Mouse (Mus musculus): ENCODE measurements around the gene Tbx3.

The Tbx3 gene

GRCm38 (mm10) chr5:119661474-119661873 is 9.0 kb upstream of the Tbx3 start:
- no peak for DNase-seq (ENCODE audit: low read depth, low spot score)

GRCm38 (mm10) chr5:119662326-119662725 is 8.1 kb upstream of the Tbx3 start:
- DNase-seq (ENCODE audit: low read depth, low spot score): no peak

- DNase-seq (ENCODE audit: low read depth, low spot score): no peak
Measured at GRCm38 (mm10) chr5:119662731-119663130, 7.7 kb upstream of the Tbx3 start.

- no peak for DNase-seq (ENCODE audit: low read depth, low spot score)
Measured at GRCm38 (mm10) chr5:119663241-119663640, 7.2 kb upstream of the Tbx3 start.

GRCm38 (mm10) chr5:119663747-119664146 is 6.7 kb upstream of the Tbx3 start:
- no peak for DNase-seq (ENCODE audit: low read depth, low spot score)

GRCm38 (mm10) chr5:119665739-119666138 is 4.7 kb upstream of the Tbx3 start:
- DNase-seq (ENCODE audit: low read depth, low spot score): no peak

- DNase-seq (ENCODE audit: low read depth, low spot score): no peak
Measured at GRCm38 (mm10) chr5:119667356-119667940, 3.0 kb upstream of the Tbx3 start.

GRCm38 (mm10) chr5:119668191-119668912 is 2.1 kb upstream of the Tbx3 start:
- no peak for DNase-seq (ENCODE audit: low read depth, low spot score)

- no peak for DNase-seq (ENCODE audit: low read depth, low spot score)
Measured at GRCm38 (mm10) chr5:119668913-119669411, 1.5 kb upstream of the Tbx3 start.

GRCm38 (mm10) chr5:119669741-119670565 is 516 bp upstream of the Tbx3 start:
- DNase-seq (ENCODE audit: low read depth, low spot score): no peak

GRCm38 (mm10) chr5:119671124-119671801 is 794 bp downstream of the Tbx3 start:
- no peak for DNase-seq (ENCODE audit: low read depth, low spot score)

GRCm38 (mm10) chr5:119671965-119672347 is 1.5 kb downstream of the Tbx3 start:
- DNase-seq (ENCODE audit: low read depth, low spot score): no peak

GRCm38 (mm10) chr5:119672348-119672983 is 2.0 kb downstream of the Tbx3 start:
- DNase-seq (ENCODE audit: low read depth, low spot score): no peak

GRCm38 (mm10) chr5:119672984-119673600 is 2.6 kb downstream of the Tbx3 start:
- DNase-seq (ENCODE audit: low read depth, low spot score): no peak

GRCm38 (mm10) chr5:119673716-119674605 is 3.5 kb downstream of the Tbx3 start:
- DNase-seq (ENCODE audit: low read depth, low spot score): no peak

GRCm38 (mm10) chr5:119674606-119675330 is 4.3 kb downstream of the Tbx3 start:
- no peak for DNase-seq (ENCODE audit: low read depth, low spot score)

- no peak for DNase-seq (ENCODE audit: low read depth, low spot score)
Measured at GRCm38 (mm10) chr5:119676245-119676644, 5.8 kb downstream of the Tbx3 start.

- DNase-seq (ENCODE audit: low read depth, low spot score): no peak
Measured at GRCm38 (mm10) chr5:119678516-119678915, 8.0 kb downstream of the Tbx3 start.

- DNase-seq (ENCODE audit: low read depth, low spot score): no peak
Measured at GRCm38 (mm10) chr5:119679084-119679483, 8.6 kb downstream of the Tbx3 start.

All from A20 (cell line).